Mouse (Mus musculus) intestine, embryonic 15.5 days (tissue): ENCODE measurements around the gene Gh. TPM values are rescaled to one million over a fixed set of nuclear protein-coding genes. Genes with fewer than 3 reads are reported as not detected.

Experiments
- ATAC-seq: fragments of 200-750 bp; cut with Nextera tagmentation; 2 replicates; pipeline ENCODE4 v1.8.0; 2017; ENCODE audit warnings: moderate TSS enrichment, moderate library complexity
- H3K27ac ChIP-seq: fragments of 300-500 bp; sonication (generic); 2 replicates; pipeline ENCODE4 v1.5.1; 2015; ENCODE audit warnings: mild to moderate bottlenecking, inconsistent platforms
- H3K27me3 ChIP-seq: fragments of 300-500 bp; sonication (generic); replicated peaks from 2 replicates; pipeline ENCODE4 v1.6.1; 2015; ENCODE audit warnings: inconsistent platforms
- H3K36me3 ChIP-seq: fragments of 300-500 bp; sonication (generic); 2 replicates; pipeline ENCODE4 v1.6.1; 2015; ENCODE audit warnings: inconsistent platforms
- H3K4me1 ChIP-seq: fragments of 300-500 bp; sonication (generic); replicated peaks from 2 replicates; pipeline ENCODE4 v1.6.1; 2015; ENCODE audit warnings: inconsistent platforms
- H3K4me2 ChIP-seq: fragments of 300-500 bp; sonication (generic); replicated peaks from 2 replicates; pipeline ENCODE4 v1.6.1; 2015; ENCODE audit warnings: mild to moderate bottlenecking, inconsistent platforms
- H3K4me3 ChIP-seq: fragments of 300-500 bp; sonication (generic); replicated peaks from 2 replicates; pipeline ENCODE4 v1.5.1; 2015; ENCODE audit warnings: inconsistent platforms
- H3K9ac ChIP-seq: fragments of 300-500 bp; sonication (generic); 2 replicates; pipeline ENCODE4 v1.6.1; 2015; ENCODE audit warnings: inconsistent platforms
- H3K9me3 ChIP-seq: fragments of 300-500 bp; sonication (generic); 2 replicates; pipeline ENCODE4 v1.6.1; 2016; ENCODE audit warnings: inconsistent platforms
- WGBS: fragments of 180-500 bp; shearing (Covaris S2); methylation state at CpG from one replicate; pipeline ENCODE4 v1.1.7; 2015; 5-methylcytosine and 5-hydroxymethylcytosine counted together
- polyA plus RNA-seq: library from polyadenylated mRNA; unstranded; fragments of >200 nt; fragmentation: Nextera tagmentation; extraction: Ambion mirVana; gene quantifications from 2 replicates; pipeline ENCODE4 v1.2.1, GENCODE M21; 2015

Gene Gh
- polyA plus RNA-seq, 1 experiment from 2014 or later: not detected

DNA sequence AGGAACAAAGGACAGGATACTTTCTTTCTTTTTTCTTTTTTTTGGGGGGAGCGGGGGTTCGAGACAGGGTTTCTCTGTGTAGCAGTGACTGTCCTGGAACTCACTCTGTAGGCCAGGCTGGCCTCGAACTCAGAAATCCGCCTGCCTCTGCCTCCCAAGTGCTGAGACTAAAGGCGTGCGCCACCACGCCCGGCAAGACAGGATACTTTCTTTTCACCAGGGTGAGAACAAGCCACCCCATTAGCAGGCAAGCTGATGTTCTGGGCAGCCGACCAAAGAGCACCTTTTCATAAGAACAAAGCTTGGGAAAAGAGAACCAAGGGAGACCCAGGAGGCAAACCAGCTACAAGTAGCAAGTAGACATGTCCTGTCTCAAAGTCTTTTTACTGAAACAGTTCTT is 5.1 kb upstream of the Gh start:
- H3K4me1 ChIP-seq: no peaks in the 10 kb centered on the region
- no peak overlapping the region for H3K4me2 ChIP-seq
- no peak overlapping the region for H3K27ac ChIP-seq
- H3K9ac ChIP-seq: no peak overlapping the region
- WGBS: 86% methylated on average over 9 of the region's 9 CpGs
- H3K36me3 ChIP-seq: no peaks in the 10 kb centered on the region
- no peak overlapping the region for H3K4me3 ChIP-seq
- ATAC-seq: no peak
- H3K9me3 ChIP-seq: no peaks in the 10 kb centered on the region
- no peaks in the 10 kb centered on the region for H3K27me3 ChIP-seq

DNA sequence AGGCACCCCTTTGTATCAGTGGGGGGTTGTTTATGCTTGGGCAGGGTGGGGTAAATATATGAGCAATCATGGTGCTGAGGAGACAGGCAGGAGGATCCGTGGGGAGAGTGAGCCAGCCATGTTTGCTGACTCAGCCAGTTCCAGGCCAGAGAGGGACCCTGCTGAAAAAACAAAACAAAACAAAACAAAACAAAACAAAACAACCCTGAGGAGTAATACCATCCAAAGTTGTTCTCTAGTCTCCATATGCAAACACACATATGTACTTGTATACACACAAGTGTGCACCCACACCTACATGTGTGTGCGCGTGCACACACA is 4.4 kb upstream of the Gh start:
- H3K9ac ChIP-seq: no peak overlapping the region
- H3K4me1 ChIP-seq: no peaks in the 10 kb centered on the region
- no peaks in the 10 kb centered on the region for H3K27me3 ChIP-seq
- H3K36me3 ChIP-seq: no peaks in the 10 kb centered on the region
- 84% methylated on average over 3 of the region's 3 CpGs for WGBS
- no peak for ATAC-seq
- H3K4me2 ChIP-seq: no peak overlapping the region
- H3K4me3 ChIP-seq: no peak overlapping the region
- H3K9me3 ChIP-seq: no peaks in the 10 kb centered on the region
- H3K27ac ChIP-seq: no peak overlapping the region

- no peaks in the 10 kb centered on the region for H3K9me3 ChIP-seq
- H3K4me1 ChIP-seq: no peaks in the 10 kb centered on the region
- H3K4me2 ChIP-seq: no peak overlapping the region
- no peak for ATAC-seq
- H3K36me3 ChIP-seq: no peaks in the 10 kb centered on the region
- H3K27me3 ChIP-seq: no peaks in the 10 kb centered on the region
- 74% methylated on average over 10 of the region's 10 CpGs for WGBS
- no peak overlapping the region for H3K4me3 ChIP-seq
- no peak overlapping the region for H3K9ac ChIP-seq
- H3K27ac ChIP-seq: no peak overlapping the region
Measured at GRCm38 (mm10) chr11:106305348-106306064, 3.8 kb upstream of the Gh start.

DNA sequence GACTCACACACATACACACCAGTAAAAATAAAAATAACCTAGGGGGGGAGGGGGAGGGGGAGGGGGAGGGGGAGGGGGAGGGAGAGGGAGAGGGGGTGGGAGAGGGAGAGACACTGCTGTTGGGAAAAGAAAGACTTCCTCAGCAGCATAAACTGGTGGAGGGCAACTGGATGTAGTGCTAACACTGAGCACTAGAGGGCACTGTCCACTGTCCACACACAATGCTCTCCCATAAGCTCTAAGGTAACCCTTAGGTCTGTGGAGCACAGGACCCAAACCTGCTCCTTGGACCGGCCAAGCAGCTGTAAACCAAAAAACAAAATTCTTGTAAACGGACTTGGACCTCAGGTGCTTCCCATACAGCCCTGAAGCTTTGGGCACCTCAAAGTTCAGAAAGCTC is 969 bp upstream of the Gh start:
- ATAC-seq: 0 out of 2 replicates have a peak, but pooled peaks have one; percentile 34
- Histone ChIP-seq H3K4me3 (no peak overlapping the region), H3K4me1 (no peaks in the 10 kb centered on the region), H3K9ac (no peak overlapping the region), H3K4me2 (no peak overlapping the region), H3K9me3 (no peaks in the 10 kb centered on the region), H3K27me3 (no peaks in the 10 kb centered on the region), H3K36me3 (no peaks in the 10 kb centered on the region), H3K27ac (no peak overlapping the region)
- WGBS: 10% methylated on average over 2 of the region's 2 CpGs

- no peaks in the 10 kb centered on the region for H3K4me1 ChIP-seq
- ATAC-seq: no peak
- no peak overlapping the region for H3K4me2 ChIP-seq
- no peak overlapping the region for H3K27ac ChIP-seq
- no peaks in the 10 kb centered on the region for H3K9me3 ChIP-seq
- no peak overlapping the region for H3K4me3 ChIP-seq
- H3K36me3 ChIP-seq: no peaks in the 10 kb centered on the region
- no peak overlapping the region for H3K9ac ChIP-seq
- no peaks in the 10 kb centered on the region for H3K27me3 ChIP-seq
- WGBS: 84% methylated on average over 2 of the region's 2 CpGs
Measured at GRCm38 (mm10) chr11:106291861-106292260, 9.8 kb downstream of the Gh start.

DNA sequence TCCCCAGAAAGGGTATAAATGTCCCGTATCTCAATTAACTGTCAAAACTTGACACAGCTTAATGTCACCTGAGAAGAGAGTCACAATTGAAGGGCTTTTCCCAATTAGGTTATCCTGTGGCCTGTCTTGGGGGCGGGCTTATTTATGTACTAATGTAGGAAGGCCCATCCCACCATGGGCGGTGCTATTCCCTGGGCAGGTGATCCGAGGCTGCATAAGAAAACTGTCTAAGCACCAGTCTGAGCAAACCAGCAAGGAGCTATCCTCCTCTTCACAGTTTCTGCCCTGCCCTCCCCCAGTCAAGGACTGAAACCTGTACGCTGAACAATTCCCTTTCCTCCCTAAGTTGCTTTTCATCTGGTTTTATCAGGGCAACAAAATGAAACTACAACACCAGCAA is 11.3 kb downstream of the Gh start:
- Histone ChIP-seq H3K4me3 (no peak overlapping the region), H3K9ac (no peak overlapping the region), H3K4me1 (no peaks in the 10 kb centered on the region)

GRCm38 (mm10) chr11:106289369-106289768 is 12.3 kb downstream of the Gh start:
- no peak for ATAC-seq
- Histone ChIP-seq H3K4me1 (no peaks in the 10 kb centered on the region), H3K27me3 (no peaks in the 10 kb centered on the region), H3K4me2 (no peak overlapping the region), H3K9ac (no peak overlapping the region), H3K27ac (no peak overlapping the region), H3K36me3 (no peaks in the 10 kb centered on the region), H3K4me3 (no peak overlapping the region), H3K9me3 (no peaks in the 10 kb centered on the region)
- WGBS: 48% methylated on average over 8 of the region's 8 CpGs

More for the DNA sequence above, 11.3 kb downstream of the Gh start:
- ATAC-seq: no peak
- WGBS: 89% methylated on average over 5 of the region's 5 CpGs
- H3K27ac ChIP-seq: no peak overlapping the region
- H3K4me2 ChIP-seq: no peak overlapping the region
- H3K27me3 ChIP-seq: no peaks in the 10 kb centered on the region
- H3K9me3 ChIP-seq: no peaks in the 10 kb centered on the region
- H3K36me3 ChIP-seq: no peaks in the 10 kb centered on the region

DNA sequence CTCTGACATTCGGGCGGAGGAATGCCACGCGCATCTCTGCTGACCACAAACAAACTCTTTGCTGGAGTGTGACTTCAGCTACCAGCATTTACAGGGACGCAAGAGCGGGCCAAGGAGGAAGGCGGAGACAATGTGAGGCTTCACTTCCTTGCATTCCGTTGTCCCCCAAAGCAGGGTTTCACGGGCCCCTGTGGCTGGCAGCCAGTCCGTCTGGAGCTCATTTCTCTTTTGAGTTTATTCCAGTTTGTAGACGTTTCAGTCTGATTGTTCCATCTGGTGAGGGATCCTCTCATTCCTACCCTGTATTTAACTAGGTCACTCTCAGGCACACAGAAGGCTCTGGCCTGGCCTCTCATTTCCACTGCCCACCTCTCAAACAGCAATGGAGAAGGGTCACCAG is 14.7 kb downstream of the Gh start:
- Histone ChIP-seq H3K4me1 (no peaks in the 10 kb centered on the region), H3K9me3 (no peaks in the 10 kb centered on the region), H3K27me3 (no peaks in the 10 kb centered on the region), H3K27ac (no peak overlapping the region), H3K36me3 (no peaks in the 10 kb centered on the region), H3K4me3 (no peak overlapping the region), H3K9ac (no peak overlapping the region), H3K4me2 (no peak overlapping the region)
- no peak for ATAC-seq
- 61% methylated on average over 11 of the region's 11 CpGs for WGBS

DNA sequence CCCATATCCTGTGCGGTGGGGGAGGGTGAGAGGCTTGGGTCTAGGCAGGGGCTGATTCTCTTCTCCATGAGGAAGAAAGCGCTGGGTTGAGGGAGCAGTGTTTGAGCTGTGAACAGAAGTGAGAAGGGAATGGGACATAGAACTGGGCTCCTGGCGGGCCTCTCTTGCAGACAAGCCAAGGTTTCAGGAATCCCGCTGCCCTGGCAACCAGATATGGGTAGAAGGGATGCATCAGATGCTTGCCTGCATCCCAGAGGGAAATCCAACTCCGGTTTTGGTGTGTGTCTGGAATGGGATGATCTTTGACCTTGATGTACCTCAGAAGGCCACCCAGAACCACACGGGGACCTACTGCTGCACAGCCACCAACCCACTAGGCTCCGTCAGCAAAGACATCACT is 15.5 kb downstream of the Gh start:
- 85% methylated on average over 7 of the region's 7 CpGs for WGBS
- ATAC-seq: no peak
- no peak overlapping the region for H3K9ac ChIP-seq

DNA sequence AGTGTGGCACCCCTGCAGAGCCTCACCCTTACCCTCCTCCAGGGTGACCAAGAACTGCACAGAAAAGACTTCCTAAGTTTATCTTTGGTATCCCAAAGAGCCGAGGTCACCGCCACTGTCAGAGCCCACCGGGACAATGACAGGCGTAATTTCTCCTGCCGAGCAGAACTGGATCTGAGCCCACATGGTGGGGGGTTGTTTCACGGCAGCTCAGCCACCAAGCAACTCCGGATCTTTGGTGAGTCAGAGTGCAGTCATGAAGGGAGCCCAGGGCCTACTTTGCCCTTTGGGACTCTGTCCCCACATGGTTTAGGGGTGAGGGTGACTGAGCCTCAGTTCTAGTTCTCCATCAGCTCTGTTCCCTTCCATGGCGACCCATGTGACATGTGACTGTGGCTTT is 17.5 kb downstream of the Gh start:
- Histone ChIP-seq H3K9me3 (no peaks in the 10 kb centered on the region), H3K4me1 (no peaks in the 10 kb centered on the region), H3K36me3 (no peaks in the 10 kb centered on the region), H3K4me2 (no peak overlapping the region), H3K9ac (no peak overlapping the region), H3K27ac (no peak overlapping the region), H3K4me3 (no peak overlapping the region), H3K27me3 (no peaks in the 10 kb centered on the region)
- 63% methylated on average over 8 of the region's 8 CpGs for WGBS
- no peak for ATAC-seq

More for the DNA sequence above, 15.5 kb downstream of the Gh start:
- Histone ChIP-seq H3K9me3 (no peaks in the 10 kb centered on the region), H3K4me2 (no peak overlapping the region), H3K36me3 (no peaks in the 10 kb centered on the region), H3K4me3 (no peak overlapping the region), H3K27ac (no peak overlapping the region), H3K27me3 (no peaks in the 10 kb centered on the region), H3K4me1 (no peaks in the 10 kb centered on the region)

- no peak overlapping the region for H3K27ac ChIP-seq
- no peaks in the 10 kb centered on the region for H3K9me3 ChIP-seq
- WGBS: 81% methylated on average over 4 of the region's 4 CpGs
- no peak overlapping the region for H3K4me3 ChIP-seq
- H3K4me2 ChIP-seq: no peak overlapping the region
- no peaks in the 10 kb centered on the region for H3K4me1 ChIP-seq
- no peaks in the 10 kb centered on the region for H3K36me3 ChIP-seq
- H3K9ac ChIP-seq: no peak overlapping the region
- no peaks in the 10 kb centered on the region for H3K27me3 ChIP-seq
- ATAC-seq: no peak
Measured at GRCm38 (mm10) chr11:106283371-106283770, 18.3 kb downstream of the Gh start.

GRCm38 (mm10) chr11:106282452-106282851 is 19.2 kb downstream of the Gh start:
- Histone ChIP-seq H3K36me3 (no peaks in the 10 kb centered on the region), H3K9me3 (no peaks in the 10 kb centered on the region), H3K4me3 (no peak overlapping the region), H3K27me3 (no peaks in the 10 kb centered on the region), H3K9ac (no peak overlapping the region), H3K4me1 (no peaks in the 10 kb centered on the region), H3K4me2 (no peak overlapping the region), H3K27ac (no peak overlapping the region)
- 81% methylated on average over 6 of the region's 6 CpGs for WGBS
- ATAC-seq: no peak

DNA sequence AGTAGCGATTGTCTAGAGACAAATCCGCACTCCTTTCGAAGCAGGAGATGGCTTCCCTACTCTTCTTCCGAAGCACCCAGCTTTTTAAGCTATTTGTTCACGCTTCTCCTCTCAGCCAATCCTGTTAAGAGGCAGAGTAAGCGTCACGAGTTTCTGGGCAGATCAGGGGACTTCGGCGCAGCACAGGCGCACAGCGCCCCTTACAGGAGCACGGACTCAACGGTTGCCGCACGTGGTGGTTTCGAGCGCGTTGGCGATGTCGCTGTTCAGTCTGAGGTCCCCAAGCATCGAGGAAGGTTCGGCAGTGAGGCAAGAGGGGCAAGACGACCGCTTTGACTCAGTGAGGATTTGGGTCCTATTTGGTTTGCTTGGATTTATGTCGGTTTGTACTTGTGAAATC is 25.2 kb downstream of the Gh start, which contains the start of gene Tcam1:
Gene Tcam1, plus strand, starts transcription at position 219 of the 400 bp plus-strand sequence.
- Histone ChIP-seq H3K27ac (no peak within 1 kb of the TSS; the same call in 1 of the 2 replicates), H3K9ac (no peak within 1 kb of the TSS; the same call in 1 of the 2 replicates), H3K9me3 (no peaks in the 10 kb centered on the region), H3K36me3 (no peaks in the 10 kb centered on the region), H3K4me2 (peak within 1 kb of the TSS; percentile 57), H3K4me3 (peak within 1 kb of the TSS; percentile 16; the same call in 1 of the 2 replicates), H3K4me1 (peaks cover 17% of the 10 kb centered on the region), H3K27me3 (no peaks in the 10 kb centered on the region)
- WGBS: 6% methylated on average over 25 of the region's 25 CpGs
- peak; percentile 36 for ATAC-seq
